Mouse (Mus musculus) left cerebral cortex, postnatal 10 days (tissue): ENCODE measurements around the gene Slc25a41. TPM values are rescaled to one million over a fixed set of nuclear protein-coding genes. Genes with fewer than 3 reads are reported as not detected.

Experiments
- DNase-seq, 2 experiments: peaks; one replicate each; pipeline ENCODE4 v3.0.0; 2021 to 2022; ENCODE audit warnings: low spot score in 2 of 2, mixed read lengths in 1 of 2; ENCODE audit errors: extremely low spot score in 1 of 2
- intact Hi-C: fragments of 180-260 bp; cut with DNase I; formaldehyde crosslinking; loops from one replicate; pipeline ENCODE4 v1.15.1; 2025
- total RNA-seq, 2 experiments: library from RNA; stranded (reverse); gene quantifications; 2 replicates each; pipeline ENCODE4 v1.2.3; 2021

Gene Slc25a41
- total RNA-seq, 2 experiments from 2014 or later = 0.28 TPM; not detected in 1

- intact Hi-C loops = loop anchor here (5.0 to 10.0 kb wide), 3 partner anchors 167 to 335 kb away; no protein-coding TSS in a partner anchor
- DNase-seq = no peak
Measured at GRCm38 (mm10) chr17:56999968-57000609, 41.4 kb downstream of the Slc25a41 start, which contains the start of gene Pspn. Gene Pspn (minus strand): TSS chr17:57000018.

DNA sequence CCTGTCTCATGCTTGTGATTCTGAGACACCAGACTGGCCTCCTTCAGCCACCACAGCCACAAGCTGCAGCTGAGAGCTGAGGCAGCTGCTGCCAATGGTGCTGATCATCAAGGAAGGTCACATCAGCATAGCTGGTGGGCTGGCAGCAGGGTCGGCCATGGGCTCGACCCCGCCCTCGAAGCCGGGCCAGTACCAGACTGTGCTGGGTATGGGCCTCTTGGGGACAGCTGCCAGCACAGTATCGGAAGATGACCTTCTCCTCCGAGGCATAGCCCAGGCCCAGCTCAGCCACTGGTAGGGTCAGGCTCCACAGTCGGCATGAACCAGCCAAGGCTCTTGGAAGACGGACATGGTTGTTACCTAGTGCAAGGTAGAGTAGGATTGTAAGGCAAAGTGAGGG, 42.0 kb downstream of the Slc25a41 start:
- DNase-seq = no peak
- intact Hi-C loops = loop anchor here (5.0 to 10.0 kb wide), 3 partner anchors 168 to 335 kb away; no protein-coding TSS in a partner anchor

GRCm38 (mm10) chr17:56997029-56997667, 44.3 kb downstream of the Slc25a41 start, which contains the start of gene Alkbh7:
Gene Alkbh7 (plus strand): TSS chr17:56997339.
- peak; percentile 95 to 97 for DNase-seq
- intact Hi-C loops = loop anchor here (5.0 to 10.0 kb wide), 3 partner anchors 170 to 338 kb away; no protein-coding TSS in a partner anchor

DNA sequence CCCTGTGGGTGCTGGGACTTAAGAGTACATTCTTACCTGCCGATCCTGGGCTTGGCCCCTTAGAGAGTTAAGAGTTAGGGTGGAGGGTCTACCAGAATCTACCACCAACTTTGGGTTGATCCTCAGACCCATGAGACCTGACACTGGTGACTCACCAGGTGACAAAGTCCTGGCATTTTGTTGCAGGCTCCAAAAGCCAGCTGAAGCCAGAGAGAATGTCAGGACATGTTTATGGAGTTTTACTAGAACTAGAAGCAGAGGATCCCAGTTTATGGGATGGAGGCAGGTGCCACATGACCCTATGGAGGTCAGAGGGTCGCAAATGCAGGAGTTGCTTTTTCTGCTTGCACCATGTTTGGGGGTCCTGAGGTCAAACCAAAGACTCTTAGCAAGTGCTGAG, 44.9 kb downstream of the Slc25a41 start:
- intact Hi-C loops = loop anchor here (5.0 to 10.0 kb wide), 3 partner anchors 171 to 338 kb away; no protein-coding TSS in a partner anchor
- no peak for DNase-seq

DNA sequence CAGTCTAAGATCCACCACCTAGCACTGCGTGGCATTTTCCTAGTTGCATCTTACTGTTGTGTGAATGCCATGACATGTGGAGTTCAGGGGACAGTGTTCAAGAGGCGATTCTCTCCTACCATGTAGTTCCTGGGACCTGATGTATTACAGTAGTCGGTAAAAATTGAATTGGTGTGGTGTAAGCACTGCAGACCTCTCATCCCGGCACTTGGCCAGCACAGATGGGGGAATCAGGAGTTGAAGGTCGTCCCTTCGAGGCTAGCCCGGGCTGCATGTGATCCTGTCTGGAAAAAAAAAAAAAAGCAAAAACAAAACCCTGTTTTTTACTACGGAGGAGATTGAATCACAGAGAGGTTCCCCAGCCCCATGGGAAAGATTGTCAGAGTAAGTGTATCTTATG, 46.4 kb downstream of the Slc25a41 start:
- DNase-seq = no peak
- intact Hi-C loops = loop anchor here (5.0 to 10.0 kb wide), 3 partner anchors 172 to 340 kb away; no protein-coding TSS in a partner anchor

- DNase-seq = no peak
- intact Hi-C loops = loop anchor here (10.0 kb wide), 1 partner anchor 344 kb away; no protein-coding TSS in a partner anchor
Measured at GRCm38 (mm10) chr17:56990966-56991365, 50.5 kb downstream of the Slc25a41 start.

DNA sequence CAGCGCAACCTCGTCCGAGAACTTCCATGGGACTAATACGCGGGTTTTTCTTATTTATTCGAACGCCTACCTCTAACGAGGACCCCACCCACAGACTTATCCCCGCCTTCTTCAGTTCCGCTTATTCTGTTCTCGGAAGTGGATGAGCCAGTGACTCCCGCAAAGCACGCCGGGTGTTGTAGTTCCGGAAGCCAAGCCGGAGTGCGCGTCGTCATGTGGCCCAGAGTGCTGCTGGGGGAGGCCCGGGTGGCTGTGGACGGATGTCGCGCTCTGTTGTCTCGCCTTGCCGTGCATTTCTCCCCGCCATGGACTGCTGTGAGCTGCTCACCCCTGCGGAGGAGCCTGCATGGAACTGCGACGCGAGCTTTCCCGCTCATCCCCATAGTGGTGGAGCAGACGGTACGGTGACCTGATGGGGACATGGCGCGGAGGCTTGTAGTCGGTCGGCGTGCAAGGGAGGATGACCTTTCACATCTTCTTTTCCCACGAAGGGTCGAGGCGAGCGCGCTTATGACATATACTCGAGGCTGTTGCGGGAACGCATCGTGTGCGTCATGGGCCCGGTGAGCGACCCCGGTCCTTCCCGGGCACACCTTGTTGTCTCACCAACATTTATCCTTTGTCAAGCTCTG, 51.2 kb downstream of the Slc25a41 start, which contains the start of gene Clpp:
Gene Clpp, plus strand, starts transcription at position 191 of the 632 bp plus-strand sequence.
- intact Hi-C loops = loop anchor here (10.0 kb wide), 1 partner anchor 345 kb away; no protein-coding TSS in a partner anchor
- peak; percentile 94 to 95 for DNase-seq

DNA sequence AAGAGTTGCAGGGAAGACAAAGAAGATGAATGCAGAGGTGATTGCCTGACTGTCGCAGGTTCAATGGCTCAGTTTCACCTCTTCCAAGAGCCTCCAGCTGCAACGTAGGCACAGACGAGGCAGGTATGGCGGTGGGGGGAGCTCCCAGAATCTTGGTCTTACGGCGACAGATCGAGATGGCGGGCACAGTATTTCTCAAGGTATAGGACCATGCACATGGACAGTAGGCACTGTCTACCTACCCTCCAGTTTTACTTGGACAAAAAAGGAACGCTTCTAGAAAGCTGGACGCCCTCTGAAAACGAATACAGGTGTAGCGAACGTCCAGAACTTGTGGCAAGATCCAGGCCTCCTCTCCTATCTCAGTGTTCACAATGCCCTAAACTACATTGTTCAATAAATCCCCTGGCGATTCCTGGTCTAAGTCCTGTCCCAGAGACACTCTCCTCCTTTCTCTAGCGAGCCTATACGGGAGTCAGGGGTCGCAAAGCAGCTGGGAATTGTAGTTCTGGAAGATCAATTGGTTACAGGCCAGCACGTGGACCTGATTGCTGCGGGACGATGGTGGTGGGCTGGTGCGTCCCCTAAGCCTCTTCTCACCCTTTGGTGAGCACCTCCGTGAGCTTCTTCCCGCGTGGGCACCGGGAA, 51.9 kb downstream of the Slc25a41 start:
- intact Hi-C loops = loop anchor here (5.0 to 10.0 kb wide), 2 partner anchors 92 to 345 kb away; no protein-coding TSS in a partner anchor
- peak; percentile 28 to 85 for DNase-seq

DNA sequence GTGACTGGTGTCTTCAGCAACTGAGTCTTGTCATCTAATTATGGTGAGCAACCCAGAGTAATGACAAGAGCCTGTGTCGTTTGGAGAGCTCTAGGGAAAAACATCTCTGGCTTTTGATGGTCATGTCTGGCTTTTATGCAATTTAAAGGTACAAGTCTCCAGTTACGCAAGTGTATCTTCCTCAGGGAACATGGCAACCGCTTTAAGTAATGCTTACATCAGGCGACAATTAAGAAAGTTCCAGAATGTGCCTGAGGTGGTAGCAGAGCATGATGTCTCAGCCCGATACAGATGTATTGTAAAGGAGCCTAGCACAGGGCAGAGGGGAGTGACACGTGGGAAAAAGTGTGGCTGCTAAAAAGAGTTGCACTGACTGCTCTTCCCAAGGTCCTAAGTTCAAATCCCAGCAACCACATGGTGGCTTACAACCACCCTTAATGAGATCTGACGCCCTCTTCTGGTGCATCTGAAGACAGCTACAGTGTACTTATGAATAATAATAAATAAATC, 52.5 kb downstream of the Slc25a41 start:
- intact Hi-C loops = loop anchor here (5.0 kb wide), 1 partner anchor 92 kb away; no protein-coding TSS in a partner anchor

GRCm38 (mm10) chr17:56988441-56988840, 53.0 kb downstream of the Slc25a41 start:
- intact Hi-C loops = loop anchor here (5.0 kb wide), 1 partner anchor 91 kb away; no protein-coding TSS in a partner anchor
- peak in 1 of 2 experiments; percentile 24 for DNase-seq

More for the DNA sequence above, 52.5 kb downstream of the Slc25a41 start:
- DNase-seq = no peak

DNA sequence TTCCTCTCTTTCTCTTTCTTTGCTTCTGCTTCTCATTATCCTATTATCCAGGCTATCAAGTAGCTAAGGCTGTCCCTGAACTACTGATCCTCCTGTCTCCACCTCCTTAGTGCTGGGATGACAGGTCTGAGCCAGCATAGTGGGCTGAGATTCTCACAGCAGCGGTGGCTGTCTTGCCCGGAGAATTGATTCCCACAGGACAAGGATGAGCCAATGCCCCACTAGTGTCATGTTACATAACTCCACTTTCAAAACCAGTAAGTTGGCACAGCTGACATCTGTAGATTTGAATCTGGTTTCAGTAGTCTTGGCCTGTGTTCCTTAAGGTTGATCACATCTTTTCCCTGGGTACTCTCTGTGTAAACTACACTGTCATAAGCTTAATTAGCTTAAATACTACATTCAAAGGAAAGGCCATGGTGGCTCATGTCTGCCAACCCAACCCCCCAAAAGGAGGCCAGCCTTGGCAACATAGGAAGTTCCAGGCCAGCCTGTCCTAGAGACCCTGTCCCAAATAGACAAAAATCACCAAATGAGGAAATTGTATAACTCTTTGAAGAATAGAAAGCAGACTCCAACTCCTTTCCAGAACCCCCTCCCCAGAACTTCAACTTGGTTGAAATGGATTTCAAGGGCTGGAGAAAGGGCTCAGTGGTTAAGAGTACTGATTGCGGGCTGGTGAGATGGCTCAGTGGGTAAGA, 55.2 kb downstream of the Slc25a41 start:
- DNase-seq = peak in 1 of 2 experiments; percentile 12
- intact Hi-C loops = loop anchor here (5.0 kb wide), 1 partner anchor 89 kb away; no protein-coding TSS in a partner anchor

DNA sequence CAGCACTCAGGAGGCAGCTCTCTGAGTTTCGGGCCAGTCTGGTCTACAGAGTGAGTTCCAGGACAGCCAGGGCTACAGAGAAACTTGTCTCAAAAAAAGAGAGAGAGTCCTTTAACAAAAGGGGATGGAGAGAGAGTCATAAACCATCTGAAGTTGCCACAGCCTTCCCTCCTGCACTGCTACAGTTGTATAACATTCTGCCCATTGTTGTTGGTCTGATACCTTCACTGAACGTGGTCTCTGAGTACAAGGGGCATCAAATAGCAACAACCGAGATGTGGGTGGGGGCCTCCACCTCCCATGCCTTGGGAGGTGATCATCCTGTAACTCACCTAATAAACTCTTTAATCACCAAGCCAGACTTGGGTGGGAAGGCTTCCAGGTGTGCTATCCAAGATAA, 55.8 kb downstream of the Slc25a41 start:
- intact Hi-C loops = loop anchor here (5.0 kb wide), 1 partner anchor 88 kb away; no protein-coding TSS in a partner anchor

GRCm38 (mm10) chr17:56984886-56985285, 56.6 kb downstream of the Slc25a41 start:
- peak in 1 of 2 experiments; percentile 27 for DNase-seq
- intact Hi-C loops = loop anchor here (5.0 kb wide), 1 partner anchor 88 kb away; no protein-coding TSS in a partner anchor

More for the DNA sequence above, 55.8 kb downstream of the Slc25a41 start:
- DNase-seq = no peak

Other genes starting within 250 kb of the Slc25a41 start
- 1 to 10 TPM; 1.4 to 2.3 TPM for gene Rfx2, start 210.6 kb downstream of the Slc25a41 start, total RNA-seq
- not detected for gene Acsbg2, start 167.2 kb downstream of the Slc25a41 start, total RNA-seq
- under 1 TPM; 0.16 to 0.41 TPM for gene 1700061G19Rik, start 166.2 kb downstream of the Slc25a41 start, total RNA-seq
- gene Mllt1, start 106.2 kb downstream of the Slc25a41 start, total RNA-seq = 10 to 100 TPM; 66.2 to 78.3 TPM
- not detected for gene Acer1, start 59.5 kb downstream of the Slc25a41 start, total RNA-seq
- 10 to 100 TPM; 51.0 to 52.6 TPM for gene Clpp, start 51.3 kb downstream of the Slc25a41 start, total RNA-seq
- 10 to 100 TPM; 25.7 to 30.4 TPM for gene Alkbh7, start 44.3 kb downstream of the Slc25a41 start, total RNA-seq
- not detected for gene Pspn, start 41.6 kb downstream of the Slc25a41 start, total RNA-seq
- 10 to 100 TPM; 47.2 to 51.3 TPM for gene Gtf2f1, start 30.4 kb downstream of the Slc25a41 start, total RNA-seq
- gene Gm17949, start 30.2 kb downstream of the Slc25a41 start, total RNA-seq = under 1 TPM in 1 of 2 experiments, not detected in 1; 0.51 TPM
- 100 to 1,000 TPM; 118 to 122 TPM for gene Khsrp, start 10.1 kb downstream of the Slc25a41 start, total RNA-seq
- gene Crb3, start 17.5 kb upstream of the Slc25a41 start, total RNA-seq = under 1 TPM in 1 of 2 experiments, not detected in 1; 0.47 TPM
- gene Slc25a23, start 18.2 kb upstream of the Slc25a41 start, total RNA-seq = 100 to 1,000 TPM; 325 to 326 TPM
- 1 to 10 TPM; 1.4 to 1.6 TPM for gene Dennd1c, start 36.9 kb upstream of the Slc25a41 start, total RNA-seq
- gene Tubb4a, start 46.1 kb upstream of the Slc25a41 start, total RNA-seq = 100 to 1,000 TPM; 519 to 556 TPM
- under 1 TPM; 0.43 to 0.55 TPM for gene Tnfsf9, start 63.7 kb upstream of the Slc25a41 start, total RNA-seq
- not detected for gene Cd70, start 108.1 kb upstream of the Slc25a41 start, total RNA-seq
- gene Tnfsf14, start 152.5 kb upstream of the Slc25a41 start, total RNA-seq = not detected
- gene C3, start 186.5 kb upstream of the Slc25a41 start, total RNA-seq = under 1 TPM; 0.62 to 0.67 TPM
- 10 to 100 TPM; 14.8 to 15.9 TPM for gene Gpr108, start 206.8 kb upstream of the Slc25a41 start, total RNA-seq
- 1 to 10 TPM; 4.6 to 6.7 TPM for gene Trip10, start 207.8 kb upstream of the Slc25a41 start, total RNA-seq
- gene Vav1, start 237.4 kb upstream of the Slc25a41 start, total RNA-seq = 1 to 10 TPM; 3.6 to 4.3 TPM